ENCODE assay signal across 9 mouse cellular contexts in genomic region chr2:75959850-75960365, GRCm38 (mm10). TPM values are rescaled to one million over a fixed set of nuclear protein-coding genes. Genes with fewer than 3 reads are reported as not detected.
A peak's percentile ranks its signal among the peaks of the same experiment; 100 is the strongest.
DNase-seq lines count a peak whose midpoint lies in the region; ATAC-seq and TF ChIP-seq lines count a peak whose summit lies in the region.
"Had no signal": no experiment of that assay in that cellular context is flagged by ENCODE, and none has a peak within 500 bp of the region (broad histone marks: within the 10 kb centered on the region; RNA-seq: fewer than 3 reads in every experiment).

No protein-coding gene starts in this region.

- H3K9ac ChIP-seq in lung, embryonic 15.5 days = no peak overlapping the region
- no peak overlapping the region; the same call in 1 of the 2 replicates for H3K9ac ChIP-seq in heart, embryonic 15.5 days
- H3K9ac ChIP-seq in liver, embryonic 12.5 days = no peak overlapping the region
- H3K9ac ChIP-seq: liver, embryonic 14.5 days had no signal

- H3K27ac ChIP-seq in lung, embryonic 15.5 days = peak overlapping the region; percentile 82
- H3K27ac ChIP-seq in heart, embryonic 15.5 days = peak overlapping the region; percentile 74
- H3K27ac ChIP-seq in liver, embryonic 12.5 days = no peak overlapping the region
- H3K27ac ChIP-seq: liver, embryonic 14.5 days had no signal

- H3K27me3 ChIP-seq in lung, embryonic 15.5 days = no peaks in the 10 kb centered on the region
- H3K27me3 ChIP-seq in heart, embryonic 15.5 days = no peaks in the 10 kb centered on the region
- H3K27me3 ChIP-seq in liver, embryonic 12.5 days (replicated peaks) = peaks cover 6% of the 10 kb centered on the region

- WGBS in lung, embryonic 15.5 days = 16% methylated on average over 15 of the region's 15 CpGs
- 26% methylated on average over 15 of the region's 15 CpGs for WGBS in lung, adult 2 months
- 17% methylated on average over 15 of the region's 15 CpGs for WGBS in heart, embryonic 15.5 days
- WGBS in liver, embryonic 12.5 days (ENCODE audit: insufficient replicate concordance) = 28% methylated on average over 15 of the region's 15 CpGs

- no peak overlapping the region for H3K4me3 ChIP-seq in lung, embryonic 15.5 days
- no peak overlapping the region for H3K4me3 ChIP-seq in lung, adult 2 months (replicated peaks; ENCODE audit: extremely low read depth, low read depth, low read length)
- H3K4me3 ChIP-seq in heart, embryonic 15.5 days = peak overlapping the region; percentile 17; the same call in 1 of the 2 replicates
- H3K4me3 ChIP-seq in liver, embryonic 12.5 days = no peak overlapping the region

- peaks cover 32% of the 10 kb centered on the region for H3K4me1 ChIP-seq in lung, embryonic 15.5 days
- H3K4me1 ChIP-seq in lung, adult 2 months (ENCODE audit: control insufficient read depth, insufficient read depth, low read length) = 0 out of 2 replicates have a peak, but pooled peaks cover 4% of the 10 kb centered on the region
- H3K4me1 ChIP-seq in heart, embryonic 15.5 days (replicated peaks) = peaks cover 36% of the 10 kb centered on the region
- peaks cover 10% of the 10 kb centered on the region for H3K4me1 ChIP-seq in liver, embryonic 12.5 days

- TF ChIP-seq CTCF in lung, adult 2 months (IDR thresholded peaks at IDR 0.05; ENCODE audit: insufficient read depth, low read length) = no peak

- DNase-seq in lung, adult 2 months = no peak
- DNase-seq in cerebellum, postnatal 36 days = peak; percentile 23 to 40
- peak; percentile 22 for DNase-seq in yolk sac, embryonic 10.5 days (ENCODE audit: low spot score)
- DNase-seq in spleen, postnatal 4 days (ENCODE audit: low spot score in 2 of 2) = no peak
- DNase-seq in layer of hippocampus, postnatal 36 days = no peak

- H3K4me2 ChIP-seq in lung, embryonic 15.5 days = peak overlapping the region; percentile 35
- H3K4me2 ChIP-seq in heart, embryonic 15.5 days = peak overlapping the region; percentile 48
- H3K4me2 ChIP-seq in liver, embryonic 12.5 days = peak overlapping the region; percentile 16; the same call in 1 of the 2 replicates

- ATAC-seq in lung, embryonic 15.5 days (ENCODE audit: borderline replicate concordance, extremely low read depth, low FRiP score, low TSS enrichment) = peak; percentile 73
- peak; percentile 45; the same call in 1 of the 2 replicates for ATAC-seq in heart, embryonic 15.5 days (replicated peaks; ENCODE audit: insufficient number of reproducible peaks, insufficient read depth, low FRiP score, low read depth)
- ATAC-seq in liver, embryonic 12.5 days = no peak

- no peaks in the 10 kb centered on the region for H3K36me3 ChIP-seq in lung, embryonic 15.5 days
- H3K36me3 ChIP-seq in heart, embryonic 15.5 days = no peaks in the 10 kb centered on the region
- no peaks in the 10 kb centered on the region for H3K36me3 ChIP-seq in liver, embryonic 12.5 days

- no peak for TF ChIP-seq POLR2A in lung, adult 2 months (IDR thresholded peaks at IDR 0.05; ENCODE audit: borderline replicate concordance, extremely low read depth, low read depth, low read length)

- no peaks in the 10 kb centered on the region for H3K9me3 ChIP-seq in lung, embryonic 15.5 days
- no peaks in the 10 kb centered on the region for H3K9me3 ChIP-seq in heart, embryonic 15.5 days (replicated peaks)
- H3K9me3 ChIP-seq in liver, embryonic 12.5 days (replicated peaks) = no peaks in the 10 kb centered on the region

RNA-seq across cellular contexts. Expression of gene Ttc30a2, which starts 18.1 kb away (rescaled TPM):
- polyA plus RNA-seq in lung, embryonic 15.5 days (2015; fragmentation: Nextera tagmentation; extraction: Ambion mirVana) = 0.50 and 0.75 TPM in 2 replicates
- 0.33 and 0.60 TPM in 2 replicates for polyA plus RNA-seq in lung, adult 2 months (2012; rRNA removed)
- 0.76 and 0.78 TPM in 2 replicates for polyA plus RNA-seq in heart, embryonic 15.5 days (2015; fragmentation: Nextera tagmentation; extraction: Ambion mirVana)
- 0.28 TPM in 1 of 2 replicates, not detected in the other for polyA plus RNA-seq in liver, embryonic 12.5 days (2016; fragmentation: Nextera tagmentation; extraction: Ambion mirVana)
- under 1 TPM; 0.40 to 0.56 TPM for total RNA-seq in layer of hippocampus, postnatal 36 days (2021)

RNA-seq across cellular contexts. Expression of gene Ttc30b, which starts 21.5 kb away (rescaled TPM):
- polyA plus RNA-seq in lung, embryonic 15.5 days (2015; fragmentation: Nextera tagmentation; extraction: Ambion mirVana) = 15.5 and 16.9 TPM in 2 replicates
- polyA plus RNA-seq in lung, adult 2 months (2012; rRNA removed) = 15.7 and 17.5 TPM in 2 replicates
- polyA plus RNA-seq in heart, embryonic 15.5 days (2015; fragmentation: Nextera tagmentation; extraction: Ambion mirVana) = 11.7 and 12.7 TPM in 2 replicates
- polyA plus RNA-seq in liver, embryonic 12.5 days (2016; fragmentation: Nextera tagmentation; extraction: Ambion mirVana) = 0.81 and 1.9 TPM in 2 replicates
- total RNA-seq in layer of hippocampus, postnatal 36 days (2021) = 10 to 100 TPM; 11.6 to 13.5 TPM

RNA-seq across cellular contexts. Expression of gene Ttc30a1, which starts 21.9 kb away (rescaled TPM):
- 9.4 and 9.5 TPM in 2 replicates for polyA plus RNA-seq in lung, embryonic 15.5 days (2015; fragmentation: Nextera tagmentation; extraction: Ambion mirVana)
- 2.3 and 3.0 TPM in 2 replicates for polyA plus RNA-seq in lung, adult 2 months (2012; rRNA removed)
- 4.8 and 5.9 TPM in 2 replicates for polyA plus RNA-seq in heart, embryonic 15.5 days (2015; fragmentation: Nextera tagmentation; extraction: Ambion mirVana)
- polyA plus RNA-seq in liver, embryonic 12.5 days (2016; fragmentation: Nextera tagmentation; extraction: Ambion mirVana) = 2.2 and 2.3 TPM in 2 replicates
- total RNA-seq in layer of hippocampus, postnatal 36 days (2021) = 1 to 10 TPM; 3.4 to 3.6 TPM

Comparison
In these comparisons a context has a peak if more than half of its experiments do, and no peak if none do; other contexts are left out.
1. DNase-seq: peak in cerebellum, postnatal 36 days (2 of 2) and yolk sac, embryonic 10.5 days (single experiment); none in lung, adult 2 months (single experiment), spleen, postnatal 4 days (0 of 2) and layer of hippocampus, postnatal 36 days (0 of 2).
2. Peak in every context shown above with its lines, with median percentiles within 50 percentile points of each other: H3K4me2 ChIP-seq.